Mouse (Mus musculus) 3T3-L1 (cell line): ENCODE data around the gene Eif2ak1.
A peak's percentile ranks its signal among the peaks of the same experiment; 100 is the strongest.
"Not testable (repeated sequence)": the region's sequence is repeated elsewhere in the genome, so short reads cannot be mapped to it uniquely, and the experiment has no call there.

Experiments
- DNase-seq: peaks from one replicate; pipeline ENCODE4 v3.0.0-alpha.2; 2015; ENCODE audit warnings: low read depth, low spot score

The Eif2ak1 gene

DNA sequence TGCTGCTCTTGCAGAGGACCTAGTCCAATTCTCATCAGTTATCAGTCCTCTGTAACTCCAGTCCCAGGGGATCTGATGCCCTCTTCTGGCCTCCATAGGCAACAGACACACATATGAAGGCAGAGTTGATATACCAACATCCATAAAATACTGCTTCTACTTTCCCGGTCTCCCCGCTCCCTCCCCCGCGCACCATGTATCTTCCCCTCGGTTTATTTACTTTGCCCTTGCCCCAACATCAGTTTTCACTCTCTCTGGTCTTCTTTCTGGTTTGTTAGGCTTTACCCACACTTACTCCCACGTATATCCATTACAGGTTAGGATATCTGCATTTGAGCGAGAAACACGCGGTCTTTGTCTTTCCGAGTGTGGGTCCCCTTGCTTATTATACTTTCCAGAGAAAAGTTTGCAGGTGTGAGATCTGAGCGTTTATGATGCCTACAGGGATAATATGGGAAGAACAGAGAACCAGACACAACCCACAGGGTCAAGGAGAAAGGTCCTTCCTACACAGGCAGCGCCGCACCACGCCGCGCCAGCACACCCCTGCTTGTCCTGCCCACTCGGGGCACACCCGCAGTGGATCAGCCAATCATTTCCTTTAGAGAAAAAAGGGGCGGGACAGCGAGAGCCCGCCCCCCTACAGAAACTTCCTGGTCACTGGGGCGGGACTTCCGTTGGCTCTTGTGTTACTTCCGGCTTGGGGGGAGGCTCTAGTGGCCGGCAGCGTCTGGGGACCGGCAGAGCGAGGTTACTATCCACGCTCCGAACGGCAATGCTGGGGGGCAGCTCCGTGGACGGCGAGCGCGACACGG, at the start of gene Eif2ak1:
Eif2ak1 (plus strand) TSS at position 673 of the 815 bp plus-strand sequence.
- peak; percentile 95 for DNase-seq

DNA sequence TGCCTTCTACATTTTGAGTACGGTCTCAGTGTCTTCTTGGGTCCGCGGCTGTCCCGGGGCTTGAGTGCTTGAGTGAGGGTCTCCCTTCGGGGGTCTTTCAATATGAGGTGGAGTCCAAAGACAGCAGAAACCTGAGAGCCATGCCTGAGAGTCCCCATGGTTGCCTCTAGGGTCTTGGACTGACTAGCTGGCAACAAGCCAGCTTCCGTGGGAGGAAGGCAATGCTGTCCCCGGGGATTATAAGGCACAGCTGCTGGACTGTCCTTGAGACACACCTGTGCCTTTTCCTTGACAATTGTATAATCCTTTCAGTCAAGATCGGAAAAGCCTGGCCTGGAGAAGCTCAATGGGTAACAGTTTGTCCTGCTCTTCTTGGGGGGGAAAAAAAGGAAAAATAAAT, 35.6 kb upstream of the Eif2ak1 start:
- no peak for DNase-seq

DNA sequence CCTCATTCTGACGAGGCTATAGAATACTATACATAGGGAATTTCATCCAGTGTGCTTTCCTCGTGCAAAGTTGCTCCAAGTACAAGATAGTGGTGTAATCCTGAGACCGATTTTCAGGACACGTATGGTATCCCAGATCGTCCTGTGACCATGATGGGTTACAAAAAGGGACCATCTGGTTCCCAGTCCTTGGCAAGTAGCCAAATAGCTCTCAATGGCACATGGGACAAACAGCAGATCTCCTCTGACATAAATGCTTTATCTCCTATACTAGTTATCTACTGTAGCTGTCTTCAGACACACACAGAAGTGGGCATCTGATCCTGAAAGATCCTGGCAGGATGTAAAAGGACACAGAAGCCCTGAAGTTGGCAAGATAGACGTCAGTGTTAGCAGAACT, 32.2 kb upstream of the Eif2ak1 start:
- no peak for DNase-seq

DNA sequence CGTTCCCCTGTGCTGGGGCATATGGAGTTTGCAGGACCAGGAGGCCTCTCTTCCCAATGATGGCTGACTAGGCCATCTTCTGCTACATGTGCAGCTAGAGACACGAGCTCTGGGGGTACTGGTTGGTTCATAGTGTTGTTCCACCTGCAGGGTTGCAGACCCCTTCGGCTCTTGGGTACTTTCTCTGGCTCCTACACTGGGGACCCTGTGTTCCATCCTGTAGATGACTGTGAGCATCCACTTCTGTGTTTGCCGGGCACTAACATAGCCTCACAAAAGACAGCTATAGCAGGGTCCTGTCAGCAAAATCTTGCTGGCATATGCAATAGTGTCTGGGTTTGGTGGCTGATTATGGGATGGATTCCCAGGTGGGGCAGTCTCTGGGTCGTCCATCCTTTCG, 16.4 kb upstream of the Eif2ak1 start:
- not testable (repeated sequence) for DNase-seq

DNA sequence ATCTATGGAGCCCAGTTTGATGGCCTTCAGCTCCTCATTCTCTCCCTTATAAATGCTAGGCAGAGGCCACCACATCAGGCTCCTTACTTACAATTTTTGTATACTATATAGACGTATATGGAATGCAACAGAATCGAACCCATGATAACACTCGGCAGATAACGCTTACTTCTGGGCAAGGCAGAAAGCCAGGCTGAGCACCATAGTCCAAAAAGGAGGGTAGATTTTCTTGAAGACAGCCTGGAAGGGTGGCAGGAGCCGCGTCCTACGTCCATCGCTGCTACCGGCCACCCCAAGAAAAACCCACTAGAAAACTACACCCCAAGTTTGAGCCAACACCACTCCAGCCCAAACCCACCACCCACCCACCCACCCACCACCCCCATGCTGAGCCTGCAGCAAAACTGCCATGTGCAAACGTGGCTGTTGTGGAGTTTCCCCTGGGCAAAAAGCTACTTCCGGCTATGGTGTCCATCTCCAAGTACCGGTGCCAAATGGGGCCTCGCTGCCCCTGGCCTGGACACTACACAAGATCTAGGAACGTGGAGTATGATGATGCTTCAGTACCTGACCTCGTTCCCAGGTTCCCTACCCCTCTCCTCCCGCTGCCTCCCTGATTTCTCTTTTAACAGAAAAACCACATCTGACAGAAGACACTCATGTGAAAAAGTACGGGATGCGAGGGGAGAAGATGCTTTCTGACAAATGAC, 13.4 kb upstream of the Eif2ak1 start:
- DNase-seq: no peak

DNA sequence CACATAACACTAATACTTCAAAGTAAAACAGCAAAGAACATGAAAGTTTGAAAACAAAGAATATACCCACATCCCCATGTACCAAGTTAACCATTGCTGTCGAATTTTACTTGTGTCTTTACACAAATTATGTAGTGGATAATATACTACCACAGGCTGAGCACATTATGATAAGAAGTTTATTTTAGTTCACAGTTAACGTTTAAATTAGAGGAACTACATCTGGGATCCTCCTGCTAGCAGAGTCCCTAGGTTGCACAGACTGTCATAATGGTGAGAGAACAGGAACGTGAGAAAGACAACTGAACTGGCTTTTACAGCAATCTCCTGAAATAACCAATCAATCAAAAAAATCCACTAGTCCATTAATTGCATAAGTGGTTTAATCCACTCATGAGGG, 10.3 kb upstream of the Eif2ak1 start:
- no peak for DNase-seq

DNA sequence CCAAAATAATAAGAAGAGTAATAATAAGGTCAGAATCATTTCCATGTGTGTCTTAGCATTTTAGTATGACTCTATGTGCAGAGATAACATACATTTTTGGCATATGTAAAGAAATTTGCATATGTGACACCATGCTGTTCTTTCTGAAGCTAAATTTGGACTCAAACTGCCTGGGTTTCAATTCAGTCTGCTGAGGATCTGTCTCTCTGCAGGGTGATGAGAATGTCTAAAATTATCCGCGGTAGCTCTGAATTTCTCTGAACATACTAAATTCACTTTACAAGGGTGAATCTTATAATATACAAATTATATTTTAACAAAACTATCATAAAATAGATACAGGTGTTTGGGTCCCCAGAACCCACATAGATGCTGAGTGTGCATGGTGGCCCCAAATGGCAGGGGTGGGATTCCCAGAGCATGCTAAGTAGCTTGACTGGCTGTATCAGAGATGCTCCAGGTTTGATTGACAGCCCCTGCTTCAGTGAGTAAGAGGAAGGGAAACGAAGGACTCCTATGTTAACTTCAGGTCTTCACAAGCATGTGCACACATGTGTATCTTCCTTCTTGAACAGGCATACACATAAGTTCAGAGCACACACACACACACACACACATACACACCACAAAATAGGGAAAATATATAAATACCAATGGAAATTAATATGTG, 8.0 kb upstream of the Eif2ak1 start:
- DNase-seq: no peak

DNA sequence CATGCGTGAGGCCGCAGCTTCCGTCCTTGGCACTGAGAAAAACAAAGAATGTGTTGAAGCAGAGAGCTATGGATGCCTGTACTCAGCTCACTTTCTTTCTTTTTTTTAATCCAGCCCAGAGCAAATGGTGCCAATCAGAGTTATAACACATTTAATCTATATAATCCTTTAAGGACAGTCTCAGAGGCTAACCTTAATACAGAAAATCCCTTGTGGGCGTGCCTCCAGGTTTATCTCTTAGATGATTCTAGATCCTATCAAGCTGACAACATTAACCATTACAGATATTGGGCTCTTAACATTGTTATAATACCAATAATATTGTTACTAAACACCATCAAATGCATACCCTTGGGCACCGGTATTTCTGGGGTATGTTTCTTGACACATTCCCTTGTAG, 5.9 kb upstream of the Eif2ak1 start:
- DNase-seq: no peak

DNA sequence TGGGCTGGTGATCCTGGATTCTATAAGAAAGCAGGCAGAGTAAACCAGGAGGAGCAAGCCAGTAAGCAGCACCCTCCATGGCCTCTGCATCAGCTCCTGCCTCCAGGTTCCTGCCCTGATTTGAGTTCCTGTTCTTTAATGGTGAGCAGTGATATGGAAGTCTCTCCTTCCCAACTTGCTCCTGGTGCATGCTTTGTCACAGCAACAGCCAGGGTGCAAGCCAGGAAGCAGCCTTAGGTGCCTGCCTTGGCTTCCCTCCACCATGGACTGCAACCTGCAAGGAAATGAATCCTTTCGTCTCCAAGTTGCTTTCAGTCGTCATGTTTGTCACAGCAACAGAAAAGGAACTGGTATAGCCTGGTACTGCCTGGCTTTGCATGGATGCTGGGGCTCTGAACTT, 3.0 kb upstream of the Eif2ak1 start:
- no peak for DNase-seq

DNA sequence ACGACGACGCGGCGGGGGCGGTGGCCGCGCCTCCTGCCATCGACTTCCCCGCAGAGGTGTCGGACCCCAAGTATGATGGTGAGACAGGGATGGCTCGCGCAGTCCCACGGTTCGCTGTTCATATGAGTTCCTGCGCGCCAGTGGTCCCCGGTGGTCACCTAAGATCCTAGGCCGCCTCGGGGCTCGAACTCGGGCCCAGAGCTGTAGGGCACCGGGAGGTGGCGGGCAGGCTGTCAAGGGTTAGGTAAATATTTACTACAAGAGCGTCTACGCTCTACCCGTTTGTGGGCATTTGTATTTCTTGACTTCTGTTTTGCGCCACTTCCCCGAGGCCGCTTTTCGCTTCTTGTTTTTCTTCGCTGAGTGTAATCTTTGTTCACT, 333 bp downstream of the Eif2ak1 start:
- DNase-seq: no peak

DNA sequence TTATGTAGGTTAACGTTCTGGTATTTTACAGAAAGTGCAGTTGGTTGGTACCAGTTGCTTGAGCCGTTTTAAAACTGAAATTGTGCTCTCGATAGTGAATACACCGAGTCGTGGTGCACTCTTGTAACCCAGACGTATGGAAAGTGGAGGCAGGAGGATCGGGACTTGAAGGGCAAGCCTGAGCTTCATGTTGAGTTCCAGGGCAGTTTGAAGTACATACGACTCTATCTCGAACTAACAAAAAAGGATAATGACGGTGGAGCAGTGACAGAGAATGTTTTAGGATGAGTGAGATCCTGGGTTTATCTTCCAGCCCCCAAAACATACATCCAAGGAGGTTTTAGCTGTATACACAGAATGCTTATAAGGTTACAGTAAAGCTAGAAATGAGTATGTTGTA, 873 bp downstream of the Eif2ak1 start:
- peak; percentile 31 for DNase-seq

DNA sequence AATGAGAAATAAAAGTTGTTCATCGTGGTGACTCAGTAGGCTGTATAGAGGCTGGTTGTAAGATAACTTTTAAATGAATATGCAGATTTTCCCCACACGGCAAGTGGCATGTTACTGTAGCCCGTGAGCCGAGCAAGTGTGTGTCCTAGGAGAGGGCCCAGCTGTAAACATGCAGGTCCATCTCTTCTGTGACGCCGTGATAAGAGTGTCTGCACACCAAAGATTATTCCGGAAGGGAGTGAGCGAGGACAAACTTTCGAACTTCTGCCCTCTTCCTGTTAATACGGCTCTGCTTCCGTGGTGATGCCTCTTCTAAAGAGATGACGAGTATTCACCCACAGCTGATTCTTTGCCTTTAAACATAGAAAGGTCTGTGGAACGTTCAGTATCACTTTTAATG, 1.4 kb downstream of the Eif2ak1 start:
- no peak for DNase-seq

DNA sequence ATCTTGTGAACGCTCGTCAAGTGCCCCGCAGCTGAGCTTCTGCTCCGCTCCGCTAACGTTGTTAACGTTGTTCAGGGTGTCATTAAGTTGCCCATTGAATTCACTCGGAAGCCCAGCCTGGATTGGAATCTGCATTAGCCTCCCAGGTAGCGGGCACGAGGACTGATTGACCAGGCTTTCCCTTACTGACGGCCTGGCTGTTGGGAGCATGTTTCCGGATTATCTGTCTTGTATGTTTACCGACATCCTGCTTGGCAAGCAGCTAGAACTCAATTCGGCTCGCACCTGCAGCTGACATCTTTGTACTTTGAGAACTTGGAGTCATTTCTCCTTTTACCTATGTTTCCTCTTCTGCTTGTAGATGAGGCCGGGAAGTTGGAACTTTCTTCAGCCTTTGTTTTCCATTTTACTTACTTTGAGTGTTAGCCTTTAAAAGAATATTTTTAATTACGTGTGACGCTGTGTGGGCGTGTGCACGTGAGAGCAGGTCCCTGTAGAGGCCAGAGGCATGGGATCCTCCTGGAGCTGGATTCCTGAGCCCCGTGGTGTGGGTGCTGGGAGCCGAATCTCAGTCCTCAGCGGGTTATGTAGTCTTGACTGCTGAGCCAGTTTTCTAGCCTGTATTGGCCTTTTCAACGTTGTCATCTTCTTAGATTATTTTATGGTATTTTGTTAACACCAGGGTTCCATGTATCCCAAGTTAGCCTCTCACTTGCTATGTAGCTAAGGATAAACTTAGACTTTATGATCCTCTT, 2.5 kb downstream of the Eif2ak1 start:
- DNase-seq: no peak

DNA sequence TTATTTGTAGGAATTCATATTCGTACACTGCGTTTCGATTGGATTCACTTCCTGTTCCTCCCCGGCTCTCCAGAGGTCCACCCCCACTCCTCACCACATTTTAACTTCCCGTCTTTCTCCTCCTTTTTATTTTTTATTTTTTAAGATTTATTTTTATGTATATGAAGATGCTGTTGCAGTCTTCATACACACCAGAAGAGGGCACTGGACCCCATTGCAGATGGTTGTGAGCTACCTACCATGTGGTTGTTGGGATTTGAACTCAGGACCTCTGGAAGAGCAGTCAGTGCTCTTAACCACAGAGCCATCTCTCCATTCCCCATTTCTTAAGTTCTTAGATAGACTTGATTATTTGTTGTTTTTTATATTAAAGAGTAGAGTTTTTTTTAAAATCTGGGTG, 3.2 kb downstream of the Eif2ak1 start:
- no peak for DNase-seq

DNA sequence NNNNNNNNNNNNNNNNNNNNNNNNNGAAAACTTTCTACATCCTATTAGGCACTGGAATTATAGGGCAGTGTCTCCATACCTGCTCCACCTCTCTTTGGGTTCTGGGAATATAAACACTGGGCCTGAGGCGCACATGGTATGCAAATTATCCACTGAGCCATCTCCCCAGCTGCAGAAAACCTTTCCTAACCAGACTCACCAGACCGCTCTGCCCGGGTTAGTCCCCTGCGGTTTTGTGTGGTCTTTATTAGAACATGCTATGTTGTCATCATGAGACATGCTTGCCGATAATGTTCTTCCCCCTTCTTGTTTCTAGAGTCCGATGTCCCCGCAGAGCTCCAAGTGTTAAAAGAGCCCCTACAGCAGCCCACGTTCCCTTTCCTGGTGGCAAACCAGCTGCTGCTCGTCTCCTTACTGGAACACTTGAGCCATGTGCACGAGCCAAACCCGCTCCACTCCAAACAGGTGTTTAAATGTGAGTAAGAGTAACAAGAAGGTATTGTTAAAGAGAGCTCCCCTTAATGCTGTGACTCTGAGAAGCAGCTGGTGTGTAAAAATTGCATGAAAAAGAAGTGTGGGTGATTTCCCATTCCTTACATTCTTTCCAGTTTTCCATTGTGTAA, 54.1 kb downstream of the Eif2ak1 start:
- DNase-seq: no peak

DNA sequence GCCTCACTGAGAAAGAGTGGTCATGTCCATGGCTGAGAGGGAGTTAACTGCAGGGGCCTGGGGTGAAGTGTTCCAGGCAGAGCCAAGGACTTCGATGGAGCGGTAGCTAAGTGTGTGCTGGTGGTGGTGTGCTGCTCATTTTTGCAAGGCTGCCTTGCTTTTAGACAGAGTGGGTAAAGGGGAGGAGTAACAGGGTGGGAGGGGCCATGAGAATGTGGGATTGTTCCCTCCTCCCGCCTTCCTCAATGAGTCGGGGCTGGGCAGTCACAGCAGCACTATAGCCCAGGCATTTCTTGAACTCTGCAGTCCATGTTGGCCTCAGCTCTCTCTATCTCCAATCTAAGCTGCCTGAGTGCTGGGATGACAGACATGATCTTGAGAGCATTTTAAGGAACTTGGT, 57.0 kb downstream of the Eif2ak1 start:
- peak; percentile 11 for DNase-seq

DNA sequence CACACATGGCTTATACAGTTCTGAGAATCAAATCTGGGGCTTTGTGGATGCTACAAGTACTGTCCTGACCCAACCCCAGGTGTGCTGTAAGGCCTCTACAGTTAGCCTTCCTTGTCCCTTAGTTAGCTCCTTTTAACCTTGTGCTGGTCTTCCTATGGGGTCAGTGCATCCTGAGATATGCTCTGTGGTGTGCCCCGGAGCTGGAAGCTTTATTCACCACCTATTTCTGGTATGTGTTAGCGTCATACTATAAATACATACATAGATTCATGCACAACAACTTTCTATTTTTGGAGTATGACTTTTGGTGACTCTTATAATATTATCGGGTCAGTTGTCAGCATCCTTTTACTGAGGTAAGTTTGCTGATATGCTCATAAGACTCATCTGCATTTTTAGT, 67.7 kb downstream of the Eif2ak1 start:
- no peak for DNase-seq

DNA sequence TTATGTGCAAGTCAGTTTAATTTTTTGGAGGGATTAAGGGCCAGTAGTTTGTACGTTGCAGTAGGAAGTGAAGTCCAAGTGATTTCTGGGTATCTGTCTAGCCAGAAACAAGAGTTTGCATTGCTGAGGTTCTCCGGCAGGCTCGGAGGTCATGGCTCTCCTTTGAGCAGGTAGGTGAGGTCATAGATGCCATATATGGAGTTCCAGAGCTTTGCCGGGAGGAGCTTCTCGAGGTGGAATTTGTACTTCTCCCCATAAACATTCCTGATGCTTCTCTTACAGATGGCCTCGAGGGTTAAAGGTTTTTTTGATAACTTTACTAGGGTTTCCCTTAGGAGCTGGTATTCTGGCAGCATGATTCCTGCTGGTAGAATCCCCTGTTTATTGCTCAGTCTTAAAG, 73.2 kb downstream of the Eif2ak1 start:
- no peak for DNase-seq

DNA sequence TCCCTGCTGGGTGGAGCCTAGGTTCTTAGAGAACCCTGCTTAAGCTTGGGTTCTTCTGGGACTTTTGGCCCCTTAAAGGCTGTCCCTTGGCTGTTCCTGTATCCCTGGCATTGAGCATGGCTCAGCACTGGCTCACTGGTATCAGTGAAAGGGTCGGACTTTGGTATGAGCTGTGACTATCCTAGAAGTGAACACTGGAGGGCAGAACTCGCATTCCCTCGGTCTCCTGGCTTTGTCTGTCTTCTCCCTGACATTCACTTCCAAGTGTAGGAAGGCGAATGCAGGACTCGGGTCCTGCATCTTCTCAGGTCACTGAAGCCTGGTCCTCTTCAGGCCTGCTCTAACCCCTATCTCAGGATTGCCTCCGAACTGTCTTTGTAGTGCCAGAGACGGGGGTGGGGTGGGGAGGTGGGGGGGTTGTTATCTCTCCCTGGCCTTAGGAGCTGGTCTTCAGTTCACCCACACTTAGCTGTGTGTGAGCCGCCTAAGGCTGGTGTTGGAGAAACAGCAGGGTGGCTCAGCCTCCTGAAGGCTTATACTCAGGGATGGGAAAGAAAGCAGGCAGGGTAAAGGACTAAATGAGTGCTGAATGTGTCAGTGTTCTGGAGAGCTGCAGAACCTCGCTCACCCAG, 74.8 kb downstream of the Eif2ak1 start:
- DNase-seq: no peak

DNA sequence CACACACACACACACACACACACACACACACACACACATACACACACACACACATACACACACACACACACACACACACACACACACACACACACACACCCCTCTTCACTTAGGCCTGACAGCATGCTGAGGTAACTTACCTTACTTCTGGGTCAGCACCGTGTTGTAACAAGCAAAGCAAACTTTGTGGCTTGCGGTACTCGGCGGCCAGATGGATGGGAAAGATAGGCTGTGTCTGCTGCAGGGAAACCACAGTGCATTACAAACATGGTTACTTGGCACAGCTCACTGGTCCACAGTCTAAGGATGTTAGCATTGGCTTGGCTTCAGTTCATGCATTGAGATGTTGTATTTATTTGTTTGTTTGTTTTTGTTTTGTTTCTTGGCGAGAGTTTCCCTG, 75.8 kb downstream of the Eif2ak1 start:
- DNase-seq: no peak
